Mouse (Mus musculus) liver, postnatal 0 days (tissue): ENCODE measurements at regions not wholly inside any gene's neighbourhood (a gene's known extent, or its start where the extent isn't known, plus 50 kb on each side); places are given as distances from the start of the nearest gene placed in this dataset.

ENCODE experiments used
- CTCF ChIP-seq: sonication (generic); IDR thresholded peaks from 2 replicates; pipeline ENCODE4 v1.5.1; 2016; ENCODE audit warnings: antibody characterized with exemption, low read depth
- EP300 ChIP-seq: IDR thresholded peaks from 2 replicates; pipeline ENCODE4 v1.6.1; 2016; ENCODE audit warnings: antibody characterized with exemption, low read depth, mild to moderate bottlenecking

- no peak for TF ChIP-seq CTCF
- no peak for TF ChIP-seq EP300
Measured at GRCm38 (mm10) chr6:51150486-51150885, 282.0 kb upstream of the Nfe2l3 start.
